Mouse (Mus musculus) ES-E14 (cell line): ENCODE results near the gene Timm29. TPM values are rescaled to one million over a fixed set of nuclear protein-coding genes. Genes with fewer than 3 reads are reported as not detected.

ENCODE experiments used
- DNase-seq: peaks from one replicate; pipeline ENCODE4 v3.0.0-alpha.2; 2013; ENCODE audit warnings: low read depth, low spot score
- H3K27ac ChIP-seq: 2 replicates; pipeline ENCODE4 v1.5.1; 2012; ENCODE audit warnings: low read depth, mild to moderate bottlenecking, low read length, moderate library complexity, mixed read lengths; ENCODE audit not compliant: poor library complexity, insufficient read depth, severe bottlenecking
- H3K36me3 ChIP-seq: 2 replicates; pipeline ENCODE4 v1.6.1; 2012; ENCODE audit warnings: mild to moderate bottlenecking, low read length, moderate library complexity, mixed read lengths; ENCODE audit not compliant: control insufficient read depth, poor library complexity, insufficient read depth, severe bottlenecking
- H3K4me1 ChIP-seq, 2 experiments: fragments of 150-350 bp in 1 of 2; sonication (generic) in 1 of 2; 2 replicates each; pipeline ENCODE4 v1.6.1; 2012; ENCODE audit warnings: low read length in 2 of 2, mild to moderate bottlenecking in 1 of 2, mixed read lengths in 1 of 2; ENCODE audit not compliant: control insufficient read depth in 2 of 2, insufficient read depth in 2 of 2, poor library complexity in 1 of 2
- H3K4me3 ChIP-seq, 2 experiments: fragments of 150-350 bp in 1 of 2; sonication (generic) in 1 of 2; 2 replicates each; pipeline ENCODE4 v1.5.1; 2012; ENCODE audit warnings: low read length in 2 of 2, low read depth in 1 of 2, mild to moderate bottlenecking in 1 of 2, mixed read lengths in 1 of 2; ENCODE audit not compliant: insufficient read depth in 1 of 2, poor library complexity in 1 of 2, severe bottlenecking in 1 of 2
- H3K9ac ChIP-seq: 2 replicates; pipeline ENCODE4 v1.6.1; 2012; ENCODE audit warnings: low read depth, mild to moderate bottlenecking, low read length, mixed read lengths; ENCODE audit not compliant: poor library complexity, insufficient read depth, severe bottlenecking
- H3K9me3 ChIP-seq: fragments of 150-350 bp; sonication (generic); 2 replicates; pipeline ENCODE4 v1.6.1; 2012; ENCODE audit warnings: low read depth, mild to moderate bottlenecking, low read length; ENCODE audit not compliant: control insufficient read depth, insufficient read depth
- CHD2 ChIP-seq: IDR thresholded peaks from 2 replicates; pipeline ENCODE4 v1.6.1; 2014; ENCODE audit warnings: mild to moderate bottlenecking, low read depth, low read length, inconsistent platforms
- HCFC1 ChIP-seq: IDR thresholded peaks from 2 replicates; pipeline ENCODE4 v1.6.1; 2012; ENCODE audit warnings: low read length, inconsistent platforms, borderline replicate concordance; ENCODE audit not compliant: insufficient read depth
- MAFK ChIP-seq: IDR thresholded peaks from 2 replicates; pipeline ENCODE4 v1.6.1; 2014; ENCODE audit warnings: mild to moderate bottlenecking, low read depth, low read length, inconsistent platforms; ENCODE audit not compliant: insufficient read depth
- ZC3H11A ChIP-seq: IDR thresholded peaks from 2 replicates; pipeline ENCODE4 v1.6.1; 2012; ENCODE audit warnings: low read depth, mild to moderate bottlenecking, inconsistent platforms, low read length, borderline replicate concordance
- ZNF384 ChIP-seq: IDR thresholded peaks from 2 replicates; pipeline ENCODE4 v1.6.1; 2012; ENCODE audit warnings: low read depth, low read length, inconsistent platforms
- in situ Hi-C, 2 experiments: fragments of 600-800 bp; cut with MboI; formaldehyde crosslinking; loops; one replicate each; pipeline ENCODE4 v1.15.1; 2025; ENCODE audit warnings: low sequenced_read_pairs in 2 of 2, inconsistent platforms in 1 of 2; ENCODE audit not compliant: unreplicated experiment in 2 of 2
- total RNA-seq: library from RNA; depleted of rRNA; stranded (reverse); fragments of 300-350 nt; gene quantifications from 2 replicates; pipeline ENCODE4 v1.2.3, GENCODE M21; 2012

The Timm29 gene
- total RNA-seq, 1 experiment, result 22.6 TPM

GRCm38 (mm10) chr9:21565004-21565586 is 27.4 kb upstream of the Timm29 start:
- Histone ChIP-seq H3K27ac (no peak overlapping the region), H3K36me3 (peaks cover 18% of the 10 kb centered on the region), H3K4me3 (no peak overlapping the region), H3K4me1 (peaks cover 2 to 13% of the 10 kb centered on the region in 2 experiments; a peak in 3 of 4 replicates), H3K9me3 (no peaks in the 10 kb centered on the region), H3K9ac (no peak overlapping the region)
- DNase-seq, result no peak
- TF ChIP-seq HCFC1 (no peak), CHD2 (no peak), ZNF384 (no peak), MAFK (no peak), ZC3H11A (no peak)
- in situ Hi-C loops, result no loop called here

GRCm38 (mm10) chr9:21566538-21566937 is 26.0 kb upstream of the Timm29 start:
- DNase-seq, result no peak
- TF ChIP-seq ZC3H11A, result no peak
- TF ChIP-seq HCFC1, result no peak
- no peak for TF ChIP-seq CHD2
- no peak for TF ChIP-seq MAFK
- no peak for TF ChIP-seq ZNF384
- Histone ChIP-seq H3K4me3 (no peak overlapping the region), H3K4me1 (peaks cover 2 to 13% of the 10 kb centered on the region in 2 experiments; a peak in 3 of 4 replicates), H3K27ac (no peak overlapping the region), H3K9me3 (no peaks in the 10 kb centered on the region), H3K9ac (no peak overlapping the region), H3K36me3 (peaks cover 21% of the 10 kb centered on the region)
- in situ Hi-C loops, result no loop called here

GRCm38 (mm10) chr9:21567051-21567450 is 25.5 kb upstream of the Timm29 start:
- Histone ChIP-seq H3K36me3 (peaks cover 19% of the 10 kb centered on the region), H3K9me3 (no peaks in the 10 kb centered on the region), H3K4me3 (no peak overlapping the region), H3K9ac (no peak overlapping the region), H3K4me1 (peaks cover 2 to 13% of the 10 kb centered on the region in 2 experiments; a peak in 3 of 4 replicates), H3K27ac (no peak overlapping the region)
- no peak for DNase-seq
- TF ChIP-seq CHD2, result no peak
- in situ Hi-C loops, result no loop called here

DNA sequence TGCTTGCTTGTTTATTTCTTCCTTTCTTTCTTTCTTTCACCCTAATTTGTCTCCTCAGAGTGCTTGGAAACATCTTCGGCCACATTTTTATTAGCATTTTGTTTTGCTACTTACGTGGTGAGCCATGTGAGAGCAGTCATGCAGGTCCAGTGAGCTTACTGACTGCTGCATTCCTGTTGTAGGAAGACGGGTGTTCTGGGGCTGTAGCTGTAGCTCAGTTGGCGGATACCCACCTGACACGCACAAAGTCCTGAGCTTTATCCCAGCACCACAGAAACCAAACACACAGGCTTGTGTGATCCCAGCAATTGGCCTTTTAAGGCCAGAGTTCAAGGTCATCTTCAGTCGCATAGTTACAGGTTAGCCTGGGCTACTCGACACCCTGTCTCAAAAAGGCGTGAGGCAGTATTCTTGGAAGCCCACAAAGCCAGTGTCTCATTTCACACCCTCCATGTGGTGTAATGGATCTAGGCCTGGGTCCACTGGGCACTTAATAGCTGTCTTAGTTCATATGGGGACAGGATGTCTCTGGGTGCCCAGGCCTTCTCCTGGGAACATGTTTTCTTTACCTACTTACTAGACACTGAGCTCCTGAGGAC is 23.8 kb upstream of the Timm29 start:
- Histone ChIP-seq H3K9me3 (no peaks in the 10 kb centered on the region), H3K36me3 (peaks cover 24% of the 10 kb centered on the region), H3K4me3 (no peak overlapping the region), H3K9ac (no peak overlapping the region), H3K27ac (no peak overlapping the region), H3K4me1 (peaks cover 3 to 15% of the 10 kb centered on the region in 2 experiments; a peak in 3 of 4 replicates)
- no peak for TF ChIP-seq HCFC1
- TF ChIP-seq MAFK, result no peak
- no peak for TF ChIP-seq ZNF384
- no peak for TF ChIP-seq CHD2
- no peak for TF ChIP-seq ZC3H11A
- in situ Hi-C loops, result no loop called here
- no peak for DNase-seq
